Mouse (Mus musculus) effector memory CD4-positive, alpha-beta T cell, adult 7 months (primary cell): ENCODE results near the gene Rab9. TPM values are rescaled to one million over a fixed set of nuclear protein-coding genes. Genes with fewer than 3 reads are reported as not detected.

Experiments used
- polyA plus RNA-seq: library from polyadenylated mRNA; unstranded; fragments of 100-300 nt; shearing (Covaris generic); gene quantifications from one replicate; pipeline ENCODE4 v1.2.1, GENCODE M21; 2017

Gene Rab9
- polyA plus RNA-seq: 28.4 TPM

GRCm38 (mm10) chrX:166479365-166479983 lies at the start of gene Rab9:
Gene Rab9, minus strand, starts transcription at chrX:166479867.

GRCm38 (mm10) chrX:166518345-166518744 lies 38.7 kb upstream of the Rab9 start, which contains the start of gene Tceanc:
Gene Tceanc, minus strand, starts transcription at chrX:166518567.

GRCm38 (mm10) chrX:166440616-166441063 lies 39.0 kb downstream of the Rab9 start, which contains the start of gene Ofd1:
Gene Ofd1, minus strand, starts transcription at chrX:166440704.

GRCm38 (mm10) chrX:166440036-166440615 lies 39.5 kb downstream of the Rab9 start, which contains the start of gene Trappc2:
Gene Trappc2, plus strand, starts transcription at chrX:166440574.

Other genes with a start within 250 kb of the Rab9 start
- gene Gpm6b, start 241.0 kb downstream of the Rab9 start, polyA plus RNA-seq: 8.7 TPM
- 14.5 TPM for gene Trappc2, start 39.3 kb downstream of the Rab9 start, polyA plus RNA-seq
- gene Ofd1, start 39.2 kb downstream of the Rab9 start, polyA plus RNA-seq: 7.1 TPM
- gene Tceanc, start 38.7 kb upstream of the Rab9 start, polyA plus RNA-seq: 3.5 TPM
- not detected for gene Egfl6, start 105.9 kb upstream of the Rab9 start, polyA plus RNA-seq